Mouse (Mus musculus) embryonic facial prominence, embryonic 13.5 days (tissue): ENCODE results near the gene Ldb2. TPM values are rescaled to one million over a fixed set of nuclear protein-coding genes. Genes with fewer than 3 reads are reported as not detected.

ENCODE experiments used
- ATAC-seq: fragments of 200-750 bp; cut with Nextera tagmentation; 2 replicates; pipeline ENCODE4 v1.8.0; 2017; ENCODE audit warnings: low read depth; ENCODE audit not compliant: insufficient number of reproducible peaks, insufficient read depth, low FRiP score, low TSS enrichment
- H3K27ac ChIP-seq: fragments of 300-500 bp; sonication (generic); 2 replicates; pipeline ENCODE4 v1.5.1; 2015; ENCODE audit warnings: moderate library complexity, mild to moderate bottlenecking, inconsistent platforms
- H3K27me3 ChIP-seq: fragments of 300-500 bp; sonication (generic); 2 replicates; pipeline ENCODE4 v1.6.1; 2015; ENCODE audit warnings: mild to moderate bottlenecking, inconsistent platforms
- H3K36me3 ChIP-seq: fragments of 300-500 bp; sonication (generic); 2 replicates; pipeline ENCODE4 v1.6.1; 2015; ENCODE audit warnings: mild to moderate bottlenecking, inconsistent platforms
- H3K4me1 ChIP-seq: fragments of 300-500 bp; sonication (generic); 2 replicates; pipeline ENCODE4 v1.6.1; 2015; ENCODE audit warnings: inconsistent platforms
- H3K4me2 ChIP-seq: fragments of 300-500 bp; sonication (generic); 2 replicates; pipeline ENCODE4 v1.6.1; 2015; ENCODE audit warnings: moderate library complexity, mild to moderate bottlenecking, inconsistent platforms
- H3K4me3 ChIP-seq: fragments of 300-500 bp; sonication (generic); 2 replicates; pipeline ENCODE4 v1.5.1; 2015; ENCODE audit warnings: mild to moderate bottlenecking, inconsistent platforms
- H3K9ac ChIP-seq: fragments of 300-500 bp; sonication (generic); 2 replicates; pipeline ENCODE4 v1.6.1; 2015; ENCODE audit warnings: mild to moderate bottlenecking, inconsistent platforms
- H3K9me3 ChIP-seq: fragments of 300-500 bp; sonication (generic); 2 replicates; pipeline ENCODE4 v1.6.1; 2016; ENCODE audit warnings: inconsistent platforms
- WGBS: fragments of 180-500 bp; shearing (Covaris S2); methylation state at CpG from one replicate; pipeline ENCODE4 v1.1.7; 2015; ENCODE audit warnings: mixed read lengths; 5-methylcytosine and 5-hydroxymethylcytosine counted together
- polyA plus RNA-seq: library from polyadenylated mRNA; unstranded; fragments of >200 nt; fragmentation: Nextera tagmentation; extraction: Ambion mirVana; gene quantifications from 2 replicates; pipeline ENCODE4 v1.2.1, GENCODE M21; 2015

The Ldb2 gene
- polyA plus RNA-seq, 1 experiment from 2014 or later, result 53.5 TPM

- Histone ChIP-seq H3K27me3 (no peaks in the 10 kb centered on the region), H3K9ac (no peak overlapping the region), H3K9me3 (no peaks in the 10 kb centered on the region), H3K27ac (0 out of 2 replicates have a peak overlapping the region, but pooled peaks have one; percentile 28), H3K4me3 (no peak overlapping the region), H3K4me2 (no peak overlapping the region), H3K4me1 (no peaks in the 10 kb centered on the region), H3K36me3 (no peaks in the 10 kb centered on the region)
- no peak for ATAC-seq
- WGBS, result 68% methylated on average over 4 of the region's 4 CpGs
These were observed 40.3 kb downstream of the Ldb2 start for GRCm38 (mm10) chr5:44759178-44759577.

DNA sequence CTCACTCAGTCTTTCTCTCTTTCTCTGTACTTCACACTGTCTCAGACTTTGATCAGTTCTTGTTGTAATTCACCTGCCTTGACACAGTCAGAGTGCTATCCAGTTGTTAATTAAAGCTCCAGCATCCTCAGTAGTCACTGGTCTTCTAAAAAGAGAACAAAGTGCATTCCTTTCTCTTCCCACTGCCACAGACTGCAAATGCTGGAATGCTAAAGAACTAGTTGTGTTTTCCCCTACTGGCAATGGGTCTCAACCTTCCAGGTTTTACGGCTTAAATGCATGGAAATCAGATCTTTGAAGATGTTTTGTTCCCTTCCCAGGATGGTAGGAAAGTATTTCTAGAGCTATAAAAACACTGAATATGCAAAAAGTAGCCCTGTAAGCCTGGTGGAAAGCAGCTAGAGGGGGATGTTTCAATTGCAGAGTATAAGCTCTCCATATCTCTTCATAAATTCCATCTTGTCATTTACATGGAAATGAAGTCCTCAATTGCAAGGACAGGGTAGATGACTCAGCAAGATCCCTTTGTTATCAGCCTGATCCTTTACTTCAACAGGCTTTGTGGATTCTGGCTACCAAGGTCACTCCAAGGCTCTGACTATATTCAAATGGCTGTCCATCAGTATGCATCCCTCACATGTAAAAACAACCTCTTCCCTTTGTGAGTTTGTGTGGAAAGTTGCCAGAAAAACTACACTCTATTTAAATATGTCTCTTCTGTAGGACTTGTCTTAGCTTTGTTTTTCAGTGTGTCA lies 45.1 kb downstream of the Ldb2 start:
- no peak for ATAC-seq
- Histone ChIP-seq H3K4me2 (no peak overlapping the region), H3K9ac (no peak overlapping the region), H3K4me3 (no peak overlapping the region), H3K27me3 (no peaks in the 10 kb centered on the region), H3K27ac (no peak overlapping the region), H3K36me3 (no peaks in the 10 kb centered on the region), H3K9me3 (no peaks in the 10 kb centered on the region), H3K4me1 (no peaks in the 10 kb centered on the region)
- WGBS, result 71% methylated on average over 1 of the region's 1 CpGs

- 85% methylated on average over 1 of the region's 1 CpGs for WGBS
- H3K4me3 ChIP-seq, result no peak overlapping the region
- H3K4me2 ChIP-seq, result no peak overlapping the region
- H3K27me3 ChIP-seq, result no peaks in the 10 kb centered on the region
- no peaks in the 10 kb centered on the region for H3K36me3 ChIP-seq
- no peak for ATAC-seq
- H3K9me3 ChIP-seq, result no peaks in the 10 kb centered on the region
- no peak overlapping the region for H3K9ac ChIP-seq
- H3K4me1 ChIP-seq, result no peaks in the 10 kb centered on the region
- H3K27ac ChIP-seq, result no peak overlapping the region
These were observed 53.8 kb downstream of the Ldb2 start for GRCm38 (mm10) chr5:44745706-44746105.

DNA sequence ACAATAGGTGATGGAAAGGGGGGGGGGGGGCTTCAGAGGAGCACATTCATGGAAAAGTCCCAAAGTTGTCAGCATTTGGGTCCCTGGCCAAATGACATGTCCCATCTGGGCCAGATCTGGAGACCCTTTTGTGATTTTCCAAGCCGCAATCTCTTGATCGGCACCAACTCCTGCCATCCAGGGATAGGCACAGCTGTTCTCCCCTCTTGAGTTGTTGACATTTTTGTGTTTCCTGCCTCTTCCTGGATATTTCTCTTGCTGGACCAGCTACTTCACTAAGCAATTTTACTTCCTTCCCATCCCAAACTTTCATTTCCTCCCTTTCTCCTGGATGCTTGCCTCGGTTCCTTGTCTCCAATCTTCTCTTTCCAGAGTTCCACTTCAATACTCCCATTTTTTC lies 63.1 kb downstream of the Ldb2 start:
- no peaks in the 10 kb centered on the region for H3K36me3 ChIP-seq
- 91% methylated on average over 3 of the region's 3 CpGs for WGBS
- no peak for ATAC-seq
- no peak overlapping the region for H3K4me2 ChIP-seq
- H3K27ac ChIP-seq, result no peak overlapping the region
- no peaks in the 10 kb centered on the region for H3K4me1 ChIP-seq
- no peak overlapping the region for H3K9ac ChIP-seq
- H3K4me3 ChIP-seq, result no peak overlapping the region
- H3K27me3 ChIP-seq, result no peaks in the 10 kb centered on the region
- no peaks in the 10 kb centered on the region for H3K9me3 ChIP-seq

DNA sequence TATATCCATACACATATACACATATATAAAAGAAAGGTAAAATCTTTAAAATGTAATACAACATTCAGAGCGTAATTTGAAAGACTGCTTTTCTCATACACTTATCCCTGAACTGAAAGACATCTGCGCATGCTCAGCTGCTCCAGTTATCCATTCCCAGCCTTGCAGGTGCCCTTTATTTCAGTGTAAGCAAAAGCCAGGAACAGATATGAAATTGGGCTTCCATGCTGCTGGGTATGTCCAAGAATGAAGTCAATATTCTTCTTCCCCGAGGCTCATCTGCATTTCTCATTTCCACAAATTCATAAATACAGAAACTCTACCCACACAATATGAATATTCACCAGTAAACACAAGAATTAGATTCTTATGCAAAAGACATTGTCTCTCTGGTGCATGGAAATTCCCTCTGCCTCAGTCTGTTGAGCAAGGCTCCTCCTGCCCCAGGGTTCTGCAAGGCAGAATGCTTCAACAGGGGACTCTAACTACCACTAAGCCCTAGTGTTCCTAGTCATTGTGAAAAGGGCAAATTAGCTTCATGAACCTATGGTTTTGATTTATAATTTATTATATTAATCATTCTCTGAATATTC lies 65.3 kb downstream of the Ldb2 start:
- Histone ChIP-seq H3K9ac (no peak overlapping the region), H3K4me1 (no peaks in the 10 kb centered on the region), H3K4me2 (no peak overlapping the region), H3K27ac (no peak overlapping the region), H3K27me3 (no peaks in the 10 kb centered on the region), H3K4me3 (no peak overlapping the region), H3K36me3 (no peaks in the 10 kb centered on the region), H3K9me3 (no peaks in the 10 kb centered on the region)
- 88% methylated on average over 3 of the region's 3 CpGs for WGBS
- no peak for ATAC-seq

- no peak overlapping the region for H3K27ac ChIP-seq
- no peaks in the 10 kb centered on the region for H3K9me3 ChIP-seq
- H3K4me1 ChIP-seq, result peaks cover 9% of the 10 kb centered on the region; the same call in 1 of the 2 replicates
- no peaks in the 10 kb centered on the region for H3K27me3 ChIP-seq
- no peak for ATAC-seq
- no peak overlapping the region for H3K9ac ChIP-seq
- no peak overlapping the region for H3K4me3 ChIP-seq
- WGBS, result 71% methylated on average over 8 of the region's 8 CpGs
- no peaks in the 10 kb centered on the region for H3K36me3 ChIP-seq
- no peak overlapping the region for H3K4me2 ChIP-seq
These were observed 69.7 kb downstream of the Ldb2 start for GRCm38 (mm10) chr5:44729646-44730310.

- Histone ChIP-seq H3K27ac (no peak overlapping the region), H3K27me3 (no peaks in the 10 kb centered on the region), H3K4me3 (no peak overlapping the region), H3K4me2 (no peak overlapping the region), H3K36me3 (no peaks in the 10 kb centered on the region), H3K4me1 (peaks cover 9% of the 10 kb centered on the region), H3K9me3 (no peaks in the 10 kb centered on the region), H3K9ac (no peak overlapping the region)
- no peak for ATAC-seq
- WGBS, result 89% methylated on average over 11 of the region's 11 CpGs
These were observed 71.5 kb downstream of the Ldb2 start for GRCm38 (mm10) chr5:44727995-44728394.

DNA sequence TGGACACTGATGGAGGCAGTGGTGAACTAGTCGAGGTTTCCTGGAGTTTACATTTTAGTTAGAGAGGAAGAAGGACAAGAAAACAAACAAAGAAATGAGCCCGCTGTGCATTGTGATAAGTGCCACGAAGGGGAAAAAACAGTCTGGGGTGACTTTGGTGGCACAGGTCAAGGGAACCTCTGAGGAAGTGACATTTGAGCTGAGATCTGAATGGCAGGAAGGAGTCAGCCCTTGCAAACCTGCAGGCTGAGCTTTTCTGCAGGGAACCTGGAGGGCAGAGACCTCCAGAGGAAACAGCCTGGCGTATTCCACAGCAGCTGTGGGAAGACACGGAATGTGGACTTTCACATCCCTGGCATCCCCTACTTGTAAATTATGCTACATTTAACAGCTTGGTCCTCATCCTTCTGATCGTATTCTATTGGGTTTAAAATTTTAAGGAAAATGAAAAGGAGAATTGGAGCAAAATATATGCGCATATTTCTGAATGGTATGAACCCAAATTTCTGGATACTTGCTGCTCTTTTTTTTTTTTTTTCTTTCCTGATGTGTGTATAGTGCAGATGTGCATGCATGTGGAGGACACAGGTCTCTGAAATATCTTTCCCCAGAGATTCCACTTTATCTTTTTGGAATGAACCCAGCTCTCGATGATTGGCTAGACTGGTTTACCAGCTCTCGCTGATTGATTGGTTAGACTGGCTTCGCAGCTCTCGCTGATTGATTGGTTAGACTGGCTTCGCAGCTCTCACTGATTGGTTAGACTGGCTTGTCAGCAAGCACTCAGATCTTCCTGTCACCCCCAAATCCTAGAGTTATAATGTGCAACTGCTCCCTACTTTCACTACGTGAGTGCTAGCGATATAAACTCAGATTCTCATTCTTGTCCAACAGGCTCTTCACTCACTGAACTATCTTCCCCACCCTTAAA lies 72.7 kb downstream of the Ldb2 start:
- ATAC-seq, result no peak
- WGBS, result 64% methylated on average over 14 of the region's 14 CpGs
- Histone ChIP-seq H3K9me3 (no peaks in the 10 kb centered on the region), H3K27me3 (no peaks in the 10 kb centered on the region), H3K4me3 (no peak overlapping the region), H3K36me3 (no peaks in the 10 kb centered on the region), H3K4me1 (peaks cover 19% of the 10 kb centered on the region), H3K27ac (0 out of 2 replicates have a peak overlapping the region, but pooled peaks have one; percentile 13), H3K9ac (no peak overlapping the region), H3K4me2 (no peak overlapping the region)

DNA sequence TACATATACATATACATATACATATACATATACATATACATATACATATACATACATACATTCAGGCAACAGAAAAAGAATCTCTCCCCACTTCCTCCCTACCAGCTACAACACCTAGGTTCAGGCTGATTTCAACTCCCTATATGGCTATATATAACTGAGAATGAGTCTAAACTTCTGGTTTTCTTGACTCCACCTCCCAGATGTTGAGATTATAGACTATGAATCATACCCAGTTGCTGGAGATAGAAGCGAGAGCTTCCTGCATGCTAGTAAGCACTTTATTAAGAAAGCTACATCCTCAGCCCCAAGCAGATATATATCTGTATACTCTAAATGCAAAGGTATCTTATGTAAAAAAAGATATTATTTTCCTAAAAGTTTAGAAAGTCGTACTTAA lies 74.0 kb downstream of the Ldb2 start:
- H3K4me1 ChIP-seq, result peaks cover 19% of the 10 kb centered on the region
- no peak overlapping the region for H3K4me2 ChIP-seq
- no peak overlapping the region for H3K9ac ChIP-seq
- ATAC-seq, result no peak
- H3K9me3 ChIP-seq, result no peaks in the 10 kb centered on the region
- H3K27me3 ChIP-seq, result no peaks in the 10 kb centered on the region
- no peak overlapping the region for H3K27ac ChIP-seq
- 87% methylated on average over 2 of the region's 2 CpGs for WGBS
- no peaks in the 10 kb centered on the region for H3K36me3 ChIP-seq
- no peak overlapping the region for H3K4me3 ChIP-seq

DNA sequence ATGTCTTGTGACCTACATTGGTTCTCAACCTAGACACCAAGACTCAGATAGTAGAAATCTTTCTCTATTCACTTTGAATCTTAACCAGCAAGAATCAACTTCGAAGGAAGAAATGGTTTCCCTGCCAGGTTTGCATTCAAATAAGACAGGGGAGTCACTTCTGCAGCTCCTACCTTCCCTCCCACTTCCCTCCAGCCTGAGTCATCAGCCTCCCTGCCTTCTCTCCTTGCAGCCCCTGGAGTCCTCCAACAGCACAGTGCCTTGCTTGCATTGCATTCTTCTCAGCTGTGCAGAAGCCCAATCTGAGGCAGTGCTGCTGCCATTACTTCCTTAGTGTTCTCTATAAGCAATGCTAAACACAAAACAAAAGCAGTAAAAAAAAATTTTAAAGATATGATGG lies 79.6 kb downstream of the Ldb2 start:
- Histone ChIP-seq H3K4me1 (peaks cover 10% of the 10 kb centered on the region), H3K4me2 (no peak overlapping the region), H3K9ac (no peak overlapping the region), H3K27ac (no peak overlapping the region), H3K36me3 (no peaks in the 10 kb centered on the region), H3K9me3 (no peaks in the 10 kb centered on the region), H3K4me3 (no peak overlapping the region), H3K27me3 (no peaks in the 10 kb centered on the region)
- 88% methylated on average over 1 of the region's 1 CpGs for WGBS
- ATAC-seq, result no peak

GRCm38 (mm10) chr5:44714508-44714907 lies 85.0 kb downstream of the Ldb2 start:
- ATAC-seq, result no peak
- no peaks in the 10 kb centered on the region for H3K36me3 ChIP-seq
- 44% methylated on average over 4 of the region's 4 CpGs for WGBS

More at GRCm38 (mm10) chr5:44714508-44714907, 85.0 kb downstream of the Ldb2 start:
- Histone ChIP-seq H3K9ac (no peak overlapping the region), H3K4me1 (peaks cover 17% of the 10 kb centered on the region), H3K27ac (no peak overlapping the region), H3K9me3 (no peaks in the 10 kb centered on the region), H3K27me3 (no peaks in the 10 kb centered on the region), H3K4me2 (no peak overlapping the region), H3K4me3 (no peak overlapping the region)
